Comparison of ENCODE assay signal across 15 mouse cellular contexts in genomic region chr3:40528958-40529357, GRCm38 (mm10). TPM values are rescaled to one million over a fixed set of nuclear protein-coding genes. Genes with fewer than 3 reads are reported as not detected.
DNase-seq lines count a peak whose midpoint lies in the region; ATAC-seq and TF ChIP-seq lines count a peak whose summit lies in the region.
"Had no signal": no experiment of that assay in that cellular context is flagged by ENCODE, and none has a peak within 500 bp of the region (broad histone marks: within the 10 kb centered on the region; RNA-seq: fewer than 3 reads in every experiment).

No protein-coding gene starts in this region.

- H3K9me3 ChIP-seq in heart, embryonic 12.5 days (replicated peaks) = peaks cover 3% of the 10 kb centered on the region; the same call in 1 of the 2 replicates
- no peaks in the 10 kb centered on the region for H3K9me3 ChIP-seq in forebrain, embryonic 15.5 days
- H3K9me3 ChIP-seq: hindbrain, embryonic 12.5 days; intestine, embryonic 15.5 days; lung, embryonic 15.5 days; midbrain, embryonic 13.5 days had no signal

- no peak overlapping the region for H3K27ac ChIP-seq in heart, embryonic 12.5 days (ENCODE audit: poor library complexity, severe bottlenecking)
- no peak overlapping the region for H3K27ac ChIP-seq in left cerebral cortex, adult 2 months
- no peak overlapping the region for H3K27ac ChIP-seq in forebrain, embryonic 15.5 days (replicated peaks)
- H3K27ac ChIP-seq: hindbrain, embryonic 12.5 days; intestine, embryonic 15.5 days; lung, embryonic 15.5 days; midbrain, embryonic 13.5 days; stomach, postnatal 0 days had no signal

- ATAC-seq in heart, embryonic 12.5 days (ENCODE audit: insufficient number of reproducible peaks, low FRiP score) = no peak
- ATAC-seq in forebrain, embryonic 15.5 days (replicated peaks) = no peak
- ATAC-seq: intestine, embryonic 15.5 days; midbrain, embryonic 13.5 days had no signal

- H3K36me3 ChIP-seq in heart, embryonic 12.5 days = no peaks in the 10 kb centered on the region
- H3K36me3 ChIP-seq in forebrain, embryonic 15.5 days = no peaks in the 10 kb centered on the region
- H3K36me3 ChIP-seq: hindbrain, embryonic 12.5 days; intestine, embryonic 15.5 days; lung, embryonic 15.5 days; midbrain, embryonic 13.5 days had no signal

- intact Hi-C loops in heart, postnatal 14 days (cut with DNase I) = loop anchor here (5.0 kb wide), 2 partner anchors 218 to 273 kb away; partner anchors contain the start of gene Plk4
- intact Hi-C loops in left cerebral cortex, adult 2 months (cut with DNase I) = no loop called here

- DNase-seq in heart, adult 8-10 months (ENCODE audit: low spot score) = no peak
- peak; percentile 52 for DNase-seq in 3134 (ENCODE audit: extremely low read depth, insufficient read length, low spot score)
- DNase-seq in 3T3-L1 (ENCODE audit: low read depth, low spot score) = peak; percentile 43
- peak; percentile 28 to 55 for DNase-seq in heart, postnatal 14 days
- DNase-seq in left cerebral cortex, adult 2 months (ENCODE audit: extremely low spot score in 1 of 2, low spot score in 2 of 2) = no peak
- DNase-seq in T-cell, adult 2 months (ENCODE audit: low spot score) = no peak
- DNase-seq: cerebellum, adult 8-10 months; thymus, postnatal 36 days had no signal

- peaks cover 16% of the 10 kb centered on the region for H3K4me1 ChIP-seq in heart, embryonic 12.5 days (replicated peaks)
- peaks cover 30% of the 10 kb centered on the region for H3K4me1 ChIP-seq in forebrain, embryonic 15.5 days

- H3K4me3 ChIP-seq in heart, embryonic 12.5 days = no peak overlapping the region
- no peak overlapping the region for H3K4me3 ChIP-seq in left cerebral cortex, adult 2 months
- H3K4me3 ChIP-seq in forebrain, embryonic 15.5 days = no peak overlapping the region
- H3K4me3 ChIP-seq: hindbrain, embryonic 12.5 days; intestine, embryonic 15.5 days; lung, embryonic 15.5 days; midbrain, embryonic 13.5 days had no signal

- peaks cover 21% of the 10 kb centered on the region for H3K27me3 ChIP-seq in heart, embryonic 12.5 days (replicated peaks)
- peaks cover 5% of the 10 kb centered on the region; the same call in 1 of the 2 replicates for H3K27me3 ChIP-seq in forebrain, embryonic 15.5 days

- TF ChIP-seq CTCF in left cerebral cortex, adult 2 months (IDR thresholded peaks at IDR 0.05) = no peak

- WGBS in heart, embryonic 12.5 days = 42% methylated on average over 6 of the region's 6 CpGs
- 78% methylated on average over 6 of the region's 6 CpGs for WGBS in forebrain, embryonic 15.5 days

- peak overlapping the region; percentile 3; the same call in 1 of the 2 replicates for H3K4me2 ChIP-seq in heart, embryonic 12.5 days
- H3K4me2 ChIP-seq in forebrain, embryonic 15.5 days (replicated peaks) = no peak overlapping the region
- H3K4me2 ChIP-seq: hindbrain, embryonic 12.5 days; intestine, embryonic 15.5 days; lung, embryonic 15.5 days; midbrain, embryonic 13.5 days had no signal

- H3K9ac ChIP-seq in heart, embryonic 12.5 days = no peak overlapping the region
- no peak overlapping the region for H3K9ac ChIP-seq in forebrain, embryonic 15.5 days (replicated peaks)
- H3K9ac ChIP-seq: hindbrain, embryonic 12.5 days; intestine, embryonic 15.5 days; lung, embryonic 15.5 days; midbrain, embryonic 13.5 days had no signal

RNA-seq across cellular contexts. Expression of gene Intu, which starts 2.1 kb away (rescaled TPM):
- polyA plus RNA-seq in heart, embryonic 12.5 days (2016; fragmentation: Nextera tagmentation; extraction: Ambion mirVana) = 3.9 and 4.3 TPM in 2 replicates
- 10 to 100 TPM; 17.3 to 23.2 (median 20.6) TPM for total RNA-seq in heart, adult 8-10 months (2022)
- 10 to 100 TPM; 11.9 to 12.4 TPM for total RNA-seq in heart, postnatal 14 days (2021)
- 1 to 10 TPM; 6.7 to 8.4 TPM for total RNA-seq in left cerebral cortex, adult 2 months (2021)
- polyA plus RNA-seq in forebrain, embryonic 15.5 days (2015; fragmentation: Nextera tagmentation; extraction: Ambion mirVana) = 4.3 and 4.8 TPM in 2 replicates

Comparison
In these comparisons a context has a peak if more than half of its experiments do, and no peak if none do; other contexts are left out.
1. DNase-seq: peak in 3134 (single experiment), 3T3-L1 (single experiment) and heart, postnatal 14 days (2 of 2); none in heart, adult 8-10 months (single experiment), left cerebral cortex, adult 2 months (0 of 2) and T-cell, adult 2 months (single experiment).